Mouse (Mus musculus) midbrain, embryonic 11.5 days (tissue): ENCODE results near the gene Tead2. TPM values are rescaled to one million over a fixed set of nuclear protein-coding genes. Genes with fewer than 3 reads are reported as not detected.
"Not testable (repeated sequence)": the region's sequence is repeated elsewhere in the genome, so short reads cannot be mapped to it uniquely, and the experiment has no call there.

Source experiments
- ATAC-seq: fragments of 200-750 bp; cut with Nextera tagmentation; 2 replicates; pipeline ENCODE4 v1.8.0; 2017; ENCODE audit warnings: moderate TSS enrichment, moderate library complexity; ENCODE audit not compliant: low FRiP score
- DNase-seq: peaks from one replicate; pipeline ENCODE4 v3.0.0; 2015; ENCODE audit warnings: low spot score; ENCODE audit errors: missing footprints
- H3K27ac ChIP-seq: fragments of 300-500 bp; sonication (generic); 2 replicates; pipeline ENCODE4 v1.5.1; 2014; ENCODE audit warnings: low read depth, low read length
- H3K27me3 ChIP-seq: fragments of 300-500 bp; sonication (generic); 2 replicates; pipeline ENCODE4 v1.6.1; 2014; ENCODE audit warnings: mild to moderate bottlenecking, low read length, moderate library complexity, mixed read lengths; ENCODE audit not compliant: control insufficient read depth, insufficient read depth
- H3K36me3 ChIP-seq: fragments of 300-500 bp; sonication (generic); 2 replicates; pipeline ENCODE4 v1.6.1; 2014; ENCODE audit warnings: mild to moderate bottlenecking, low read length, moderate library complexity, mixed read lengths; ENCODE audit not compliant: control insufficient read depth, insufficient read depth
- H3K4me1 ChIP-seq: fragments of 300-500 bp; sonication (generic); 2 replicates; pipeline ENCODE4 v1.6.1; 2014; ENCODE audit warnings: low read length; ENCODE audit not compliant: control insufficient read depth, insufficient read depth
- H3K4me2 ChIP-seq: fragments of 300-500 bp; sonication (generic); 2 replicates; pipeline ENCODE4 v1.6.1; 2014; ENCODE audit warnings: mild to moderate bottlenecking, moderate library complexity
- H3K4me3 ChIP-seq: fragments of 300-500 bp; sonication (generic); 2 replicates; pipeline ENCODE4 v1.5.1; 2014; ENCODE audit warnings: low read depth, low read length
- H3K9ac ChIP-seq: fragments of 300-500 bp; sonication (generic); 2 replicates; pipeline ENCODE4 v1.6.1; 2014; ENCODE audit warnings: low read length
- H3K9me3 ChIP-seq: fragments of 300-500 bp; sonication (generic); 2 replicates; pipeline ENCODE4 v1.6.1; 2016; ENCODE audit warnings: low read length; ENCODE audit not compliant: control insufficient read depth
- WGBS: fragments of 180-500 bp; shearing (Covaris S2); extraction: QIAGEN DNeasy Blood & Tissue Kit; methylation state at CpG from one replicate; pipeline ENCODE4 v1.1.7; 2014; 5-methylcytosine and 5-hydroxymethylcytosine counted together
- polyA plus RNA-seq: library from polyadenylated mRNA; unstranded; fragments of >200 nt; fragmentation: Nextera tagmentation; extraction: Ambion mirVana; gene quantifications from 2 replicates; pipeline ENCODE4 v1.2.1, GENCODE M21; 2014

The Tead2 gene
- polyA plus RNA-seq, 1 experiment from 2014 or later = 253 TPM

- peaks cover 23% of the 10 kb centered on the region for H3K27me3 ChIP-seq
- ATAC-seq = no peak
- no peak overlapping the region for H3K4me3 ChIP-seq
- H3K4me2 ChIP-seq = no peak overlapping the region
- no peak for DNase-seq
- no peak overlapping the region for H3K27ac ChIP-seq
- no peaks in the 10 kb centered on the region for H3K9me3 ChIP-seq
- 74% methylated on average over 17 of the region's 17 CpGs for WGBS
- H3K36me3 ChIP-seq = peaks cover under 1% of the 10 kb centered on the region; the same call in 1 of the 2 replicates
- peaks cover 34% of the 10 kb centered on the region for H3K4me1 ChIP-seq
- no peak overlapping the region for H3K9ac ChIP-seq
Observed at GRCm38 (mm10) chr7:45237747-45238699, 22.5 kb downstream of the Tead2 start.

DNA sequence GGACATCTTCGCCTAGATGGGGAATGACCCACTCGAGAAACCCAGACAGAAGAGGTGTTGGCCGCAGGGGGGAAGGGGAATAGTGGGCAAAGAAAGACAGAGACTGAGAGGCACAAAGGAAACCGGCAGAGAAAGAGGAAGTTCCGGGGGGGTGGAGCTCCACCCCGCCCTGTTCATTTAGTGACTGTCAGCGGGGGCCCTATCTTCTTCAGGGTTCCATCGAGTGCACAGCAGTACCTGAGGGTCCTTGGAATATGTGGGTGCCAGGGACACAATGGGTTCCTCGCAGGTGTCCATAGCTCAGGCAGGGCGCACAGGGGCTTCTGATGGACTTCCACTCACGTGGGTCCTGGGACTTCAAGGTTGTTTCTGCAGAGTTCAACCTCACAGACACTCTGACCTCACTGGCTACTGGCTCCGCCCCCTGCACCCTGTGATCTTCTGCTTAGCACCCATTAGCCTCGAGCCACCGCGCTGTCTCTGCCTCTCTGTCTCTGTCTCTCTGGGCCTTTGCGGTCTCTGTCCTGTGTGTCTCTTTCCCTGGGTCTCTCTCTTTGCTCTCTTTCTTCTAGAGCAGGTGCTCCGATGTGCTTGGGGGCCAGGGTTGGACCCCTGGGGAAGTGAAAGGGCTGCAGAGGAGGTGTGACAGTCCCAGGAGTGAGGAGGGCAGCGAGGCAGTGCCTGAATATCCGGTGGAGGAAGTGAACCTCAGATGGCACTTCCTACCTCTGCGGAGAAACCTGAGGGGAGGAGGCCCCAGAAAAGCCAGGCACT, 23.4 kb downstream of the Tead2 start, which contains the start of gene Cd37:
Gene Cd37, minus strand, starts transcription at position 393 of the 774 bp plus-strand sequence.
- Histone ChIP-seq H3K4me2 (no peak within 1 kb of the TSS), H3K27me3 (peaks cover 23% of the 10 kb centered on the region), H3K27ac (no peak within 1 kb of the TSS), H3K9ac (no peak within 1 kb of the TSS), H3K4me3 (no peak within 1 kb of the TSS), H3K9me3 (no peaks in the 10 kb centered on the region), H3K36me3 (no peaks in the 10 kb centered on the region), H3K4me1 (peaks cover 26% of the 10 kb centered on the region)
- ATAC-seq (no peak), DNase-seq (no peak)
- WGBS = 39% methylated on average over 20 of the region's 20 CpGs

GRCm38 (mm10) chr7:45240109-45240508, 24.6 kb downstream of the Tead2 start:
- ATAC-seq (no peak), DNase-seq (no peak)
- Histone ChIP-seq H3K36me3 (no peaks in the 10 kb centered on the region), H3K9me3 (no peaks in the 10 kb centered on the region), H3K4me2 (no peak overlapping the region), H3K27me3 (peaks cover 23% of the 10 kb centered on the region), H3K9ac (no peak overlapping the region), H3K27ac (no peak overlapping the region), H3K4me1 (peaks cover 15% of the 10 kb centered on the region; the same call in 1 of the 2 replicates), H3K4me3 (no peak overlapping the region)
- WGBS = 75% methylated on average over 7 of the region's 7 CpGs

DNA sequence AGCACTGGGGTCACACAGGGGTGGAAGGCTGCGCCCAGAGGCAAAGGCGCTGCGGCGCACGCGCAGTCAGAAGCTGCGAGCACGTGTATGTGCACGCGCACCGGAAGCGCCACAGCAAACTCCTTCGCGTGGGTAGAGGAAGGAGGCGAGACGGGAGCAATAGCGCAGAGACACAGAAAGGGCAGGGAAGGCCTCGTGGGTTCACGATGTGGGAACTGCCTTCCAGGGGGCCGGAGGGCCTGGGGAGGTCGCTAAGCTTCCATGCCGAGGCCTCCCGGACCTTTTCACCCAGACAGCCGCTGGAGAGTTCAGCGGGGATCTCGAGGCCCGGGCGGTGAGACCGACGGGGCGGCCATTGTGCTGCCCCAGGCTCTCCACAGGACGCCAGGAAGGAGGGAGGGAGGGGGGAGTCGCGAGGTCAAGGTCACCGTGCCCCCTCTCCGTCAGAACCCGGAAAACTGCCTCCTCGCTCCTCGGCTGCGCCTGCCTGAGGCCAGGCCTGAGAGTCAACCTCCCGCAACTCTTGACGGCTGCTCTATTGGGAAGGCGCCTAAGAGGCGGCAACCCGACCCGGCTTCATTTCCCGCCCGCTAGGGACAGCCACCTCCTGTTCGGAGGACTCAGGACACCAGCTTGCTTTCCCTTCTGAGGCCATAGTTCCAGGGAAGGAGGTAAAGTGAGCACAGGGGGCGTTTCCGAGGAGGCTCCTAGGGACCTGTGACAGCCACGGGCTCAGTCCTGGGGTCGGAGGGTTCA, 25.3 kb downstream of the Tead2 start, which contains the start of gene Slc6a16:
Gene Slc6a16, plus strand, starts transcription at position 453 of the 756 bp plus-strand sequence.
- DNase-seq = peak; percentile 95
- Histone ChIP-seq H3K9ac (peak within 1 kb of the TSS; percentile 21), H3K4me3 (peak within 1 kb of the TSS; percentile 6), H3K9me3 (no peaks in the 10 kb centered on the region), H3K36me3 (no peaks in the 10 kb centered on the region), H3K4me2 (peak within 1 kb of the TSS; percentile 35), H3K27ac (no peak within 1 kb of the TSS), H3K27me3 (peaks cover 23% of the 10 kb centered on the region), H3K4me1 (peaks cover 9% of the 10 kb centered on the region; the same call in 1 of the 2 replicates)
- ATAC-seq = peak; percentile 52; the same call in 1 of the 2 replicates
- 8% methylated on average over 51 of the region's 53 CpGs for WGBS

- H3K4me2 ChIP-seq = peak overlapping the region; percentile 35
- WGBS = 77% methylated on average over 6 of the region's 6 CpGs
- DNase-seq (no peak), ATAC-seq (no peak)
- H3K4me3 ChIP-seq = peak overlapping the region; percentile 6
- no peaks in the 10 kb centered on the region for H3K36me3 ChIP-seq
- peaks cover 21% of the 10 kb centered on the region for H3K27me3 ChIP-seq
- H3K9me3 ChIP-seq = no peaks in the 10 kb centered on the region
- peak overlapping the region; percentile 21 for H3K9ac ChIP-seq
- H3K4me1 ChIP-seq = peaks cover 8% of the 10 kb centered on the region; the same call in 1 of the 2 replicates
- H3K27ac ChIP-seq = no peak overlapping the region
Observed at GRCm38 (mm10) chr7:45241389-45241749, 25.8 kb downstream of the Tead2 start.

- Histone ChIP-seq H3K9ac (no peak overlapping the region), H3K4me1 (no peaks in the 10 kb centered on the region), H3K36me3 (no peaks in the 10 kb centered on the region), H3K27me3 (no peaks in the 10 kb centered on the region), H3K4me2 (no peak overlapping the region), H3K4me3 (no peak overlapping the region), H3K27ac (no peak overlapping the region), H3K9me3 (no peaks in the 10 kb centered on the region)
- ATAC-seq (no peak), DNase-seq (no peak)
- WGBS = 30% methylated on average over 3 of the region's 3 CpGs
Observed at GRCm38 (mm10) chr7:45247666-45248065, 32.1 kb downstream of the Tead2 start.

- ATAC-seq (no peak), DNase-seq (no peak)
- H3K4me3 ChIP-seq = no peak overlapping the region
- no peaks in the 10 kb centered on the region for H3K9me3 ChIP-seq
- H3K27ac ChIP-seq = no peak overlapping the region
- no peak overlapping the region for H3K9ac ChIP-seq
- 87% methylated on average over 8 of the region's 8 CpGs for WGBS
- no peak overlapping the region for H3K4me2 ChIP-seq
- H3K4me1 ChIP-seq = no peaks in the 10 kb centered on the region
- H3K27me3 ChIP-seq = no peaks in the 10 kb centered on the region
- H3K36me3 ChIP-seq = no peaks in the 10 kb centered on the region
Observed at GRCm38 (mm10) chr7:45253806-45254205, 38.3 kb downstream of the Tead2 start.

DNA sequence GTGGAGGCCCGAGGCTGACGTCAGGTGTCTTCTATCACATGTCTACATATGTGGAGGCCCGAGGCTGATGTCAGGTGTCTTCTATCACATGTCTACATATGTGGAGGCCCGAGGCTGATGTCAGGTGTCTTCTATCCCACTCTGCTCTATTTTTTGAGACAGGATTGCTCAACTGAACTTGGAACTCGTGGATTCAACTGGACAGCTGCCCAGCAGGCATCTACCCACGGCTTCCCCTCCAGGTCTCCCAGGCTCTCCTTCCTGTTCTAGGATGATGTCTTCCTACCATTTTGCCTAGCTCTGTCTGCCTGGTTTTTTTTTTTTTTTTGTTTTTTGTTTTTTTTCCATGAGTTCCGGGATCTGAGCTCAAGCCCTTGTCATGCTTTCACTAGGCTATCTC, 40.3 kb downstream of the Tead2 start:
- not testable (repeated sequence) for H3K9me3 ChIP-seq, ATAC-seq, H3K36me3 ChIP-seq, H3K4me3 ChIP-seq, DNase-seq, H3K4me2 ChIP-seq, H3K27ac ChIP-seq, H3K9ac ChIP-seq, H3K27me3 ChIP-seq, H3K4me1 ChIP-seq
- WGBS = 83% methylated on average over 5 of the region's 7 CpGs
